Comparison of ENCODE assay signal across 9 mouse cellular contexts in the genomic region with DNA sequence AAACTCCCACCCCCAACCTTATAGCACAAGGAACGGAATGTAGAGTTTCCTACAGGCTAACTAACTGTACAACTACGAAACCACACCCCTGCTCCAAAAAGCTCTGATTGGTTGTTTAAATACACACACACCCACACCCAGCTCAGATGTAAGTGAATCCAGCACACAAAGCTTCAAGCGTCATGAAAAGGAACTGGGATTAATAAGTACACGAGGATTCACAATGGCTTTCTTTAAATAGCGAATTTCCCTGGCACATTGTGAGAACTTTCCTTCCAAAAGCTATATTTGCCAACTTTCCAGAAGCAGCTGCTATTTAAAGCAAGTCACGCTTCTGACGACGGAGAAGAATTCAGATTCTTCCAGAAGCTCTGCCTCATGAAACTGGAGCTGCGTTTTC. TPM values are rescaled to one million over a fixed set of nuclear protein-coding genes. Genes with fewer than 3 reads are reported as not detected.
DNase-seq lines count a peak whose midpoint lies in the region; ATAC-seq lines count a peak whose summit lies in the region.
"Had no signal": no experiment of that assay in that cellular context is flagged by ENCODE, and none has a peak within 500 bp of the region (broad histone marks: within the 10 kb centered on the region; RNA-seq: fewer than 3 reads in every experiment).

No protein-coding gene starts in this region.

- ATAC-seq in hindbrain, embryonic 13.5 days (ENCODE audit: low FRiP score) = no peak
- ATAC-seq in hindbrain, embryonic 12.5 days (ENCODE audit: low FRiP score) = no peak
- peak; percentile 19; the same call in 1 of the 2 replicates for ATAC-seq in forebrain, embryonic 14.5 days

- no peak overlapping the region for H3K4me2 ChIP-seq in hindbrain, embryonic 13.5 days
- no peak overlapping the region for H3K4me2 ChIP-seq in hindbrain, embryonic 12.5 days (replicated peaks)
- no peak overlapping the region for H3K4me2 ChIP-seq in forebrain, embryonic 14.5 days (ENCODE audit: low read length)

- peaks cover 26% of the 10 kb centered on the region for H3K4me1 ChIP-seq in hindbrain, embryonic 13.5 days (replicated peaks)
- H3K4me1 ChIP-seq in hindbrain, embryonic 12.5 days = peaks cover 15% of the 10 kb centered on the region
- H3K4me1 ChIP-seq in forebrain, embryonic 14.5 days (ENCODE audit: control insufficient read depth, insufficient read depth, low read length) = peaks cover 30% of the 10 kb centered on the region; the same call in 1 of the 2 replicates

- no peaks in the 10 kb centered on the region for H3K27me3 ChIP-seq in hindbrain, embryonic 13.5 days
- H3K27me3 ChIP-seq in hindbrain, embryonic 12.5 days = peaks cover 4% of the 10 kb centered on the region; the same call in 1 of the 2 replicates
- H3K27me3 ChIP-seq in forebrain, embryonic 14.5 days (replicated peaks; ENCODE audit: control insufficient read depth, insufficient read depth, low read length) = no peaks in the 10 kb centered on the region

- peak overlapping the region; percentile 19; the same call in 1 of the 2 replicates for H3K27ac ChIP-seq in hindbrain, embryonic 13.5 days
- H3K27ac ChIP-seq in hindbrain, embryonic 12.5 days = no peak overlapping the region
- H3K27ac ChIP-seq in forebrain, embryonic 14.5 days (ENCODE audit: low read depth, low read length) = peak overlapping the region; percentile 40; the same call in 1 of the 2 replicates

- H3K9ac ChIP-seq in hindbrain, embryonic 13.5 days = no peak overlapping the region
- no peak overlapping the region for H3K9ac ChIP-seq in hindbrain, embryonic 12.5 days
- H3K9ac ChIP-seq in forebrain, embryonic 14.5 days (ENCODE audit: low read length) = no peak overlapping the region

- no peak overlapping the region for H3K4me3 ChIP-seq in hindbrain, embryonic 13.5 days
- no peak overlapping the region for H3K4me3 ChIP-seq in hindbrain, embryonic 12.5 days
- no peak overlapping the region for H3K4me3 ChIP-seq in forebrain, embryonic 14.5 days (ENCODE audit: low read depth, low read length)

- peak; percentile 39 for DNase-seq in R1 (ENCODE audit: low read depth, low spot score)
- peak; percentile 84 for DNase-seq in forebrain, embryonic 14.5 days (ENCODE audit: low spot score)
- peak; percentile 66 to 89 for DNase-seq in left cerebral cortex, postnatal 14 days (ENCODE audit: low spot score in 2 of 2)
- DNase-seq in cerebellum, postnatal 4 days (ENCODE audit: low spot score in 2 of 2) = no peak
- no peak for DNase-seq in thymus, postnatal 25 days
- DNase-seq in embryo, embryonic 10.5 days (ENCODE audit: low spot score) = no peak

- H3K9me3 ChIP-seq in hindbrain, embryonic 13.5 days = no peaks in the 10 kb centered on the region; the same call in 1 of the 2 replicates
- no peaks in the 10 kb centered on the region for H3K9me3 ChIP-seq in hindbrain, embryonic 12.5 days (replicated peaks)
- no peaks in the 10 kb centered on the region for H3K9me3 ChIP-seq in forebrain, embryonic 14.5 days (replicated peaks; ENCODE audit: control insufficient read depth, low read length)

- H3K36me3 ChIP-seq in hindbrain, embryonic 13.5 days = peaks cover 7% of the 10 kb centered on the region
- no peaks in the 10 kb centered on the region for H3K36me3 ChIP-seq in hindbrain, embryonic 12.5 days
- H3K36me3 ChIP-seq in forebrain, embryonic 14.5 days (ENCODE audit: control insufficient read depth, insufficient read depth, low read length) = peaks cover 11% of the 10 kb centered on the region

- WGBS in hindbrain, embryonic 13.5 days = 67% methylated on average over 9 of the region's 9 CpGs
- 73% methylated on average over 9 of the region's 9 CpGs for WGBS in hindbrain, embryonic 12.5 days
- WGBS in forebrain, embryonic 14.5 days = 36% methylated on average over 9 of the region's 9 CpGs

- intact Hi-C loops in left cerebral cortex, postnatal 14 days (cut with DNase I) = no loop called here

RNA-seq across cellular contexts. Expression of a gene that starts 5.0 kb away (rescaled TPM):
- polyA plus RNA-seq in hindbrain, embryonic 13.5 days (2015; fragmentation: Nextera tagmentation; extraction: Ambion mirVana) = 19.8 and 20.1 TPM in 2 replicates
- 28.4 and 32.6 TPM in 2 replicates for polyA plus RNA-seq in hindbrain, embryonic 12.5 days (2016; fragmentation: Nextera tagmentation; extraction: Ambion mirVana)
- polyA plus RNA-seq in forebrain, embryonic 14.5 days (2014; fragmentation: Nextera tagmentation; extraction: Ambion mirVana) = 18.4 and 18.8 TPM in 2 replicates
- total RNA-seq in left cerebral cortex, postnatal 14 days (2021) = 10 to 100 TPM; 17.1 to 17.5 TPM

RNA-seq across cellular contexts. Expression of a gene that starts 25.9 kb away (rescaled TPM):
- 0.18 and 0.61 TPM in 2 replicates for polyA plus RNA-seq in hindbrain, embryonic 13.5 days (2015; fragmentation: Nextera tagmentation; extraction: Ambion mirVana)
- 1.0 and 1.3 TPM in 2 replicates for polyA plus RNA-seq in hindbrain, embryonic 12.5 days (2016; fragmentation: Nextera tagmentation; extraction: Ambion mirVana)
- 0.04 TPM in 1 of 2 replicates, not detected in the other for polyA plus RNA-seq in forebrain, embryonic 14.5 days (2014; fragmentation: Nextera tagmentation; extraction: Ambion mirVana)
- total RNA-seq in left cerebral cortex, postnatal 14 days (2021) = not detected
- polyA plus RNA-seq: stomach, embryonic 14.5 days had no signal

RNA-seq across cellular contexts. Expression of a gene that starts 54.9 kb away (rescaled TPM):
- polyA plus RNA-seq in hindbrain, embryonic 13.5 days (2015; fragmentation: Nextera tagmentation; extraction: Ambion mirVana) = 42.9 and 45.9 TPM in 2 replicates
- 36.1 and 38.1 TPM in 2 replicates for polyA plus RNA-seq in hindbrain, embryonic 12.5 days (2016; fragmentation: Nextera tagmentation; extraction: Ambion mirVana)
- polyA plus RNA-seq in forebrain, embryonic 14.5 days (2014; fragmentation: Nextera tagmentation; extraction: Ambion mirVana) = 42.8 and 45.9 TPM in 2 replicates
- 10 to 100 TPM; 49.1 to 50.1 TPM for total RNA-seq in left cerebral cortex, postnatal 14 days (2021)

Comparison
In these comparisons a context has a peak if more than half of its experiments do, and no peak if none do; other contexts are left out.
1. DNase-seq: peak in R1 (single experiment), forebrain, embryonic 14.5 days (single experiment) and left cerebral cortex, postnatal 14 days (2 of 2); none in cerebellum, postnatal 4 days (0 of 2), thymus, postnatal 25 days (single experiment) and embryo, embryonic 10.5 days (single experiment).